Mouse (Mus musculus) embryonic facial prominence, embryonic 15.5 days (tissue): ENCODE results near the gene Morf4l1. TPM values are rescaled to one million over a fixed set of nuclear protein-coding genes. Genes with fewer than 3 reads are reported as not detected.
"Not testable (repeated sequence)": the region's sequence is repeated elsewhere in the genome, so short reads cannot be mapped to it uniquely, and the experiment has no call there.

ENCODE experiments used
- ATAC-seq: fragments of 200-750 bp; cut with Nextera tagmentation; 2 replicates; pipeline ENCODE4 v1.8.0; 2017; ENCODE audit warnings: low read depth, moderate TSS enrichment; ENCODE audit not compliant: insufficient number of reproducible peaks, low FRiP score, low TSS enrichment
- H3K27ac ChIP-seq: fragments of 300-500 bp; sonication (generic); replicated peaks from 2 replicates; pipeline ENCODE4 v1.5.1; 2015; ENCODE audit warnings: mild to moderate bottlenecking, inconsistent platforms
- H3K27me3 ChIP-seq: fragments of 300-500 bp; sonication (generic); 2 replicates; pipeline ENCODE4 v1.6.1; 2015; ENCODE audit warnings: inconsistent platforms
- H3K36me3 ChIP-seq: fragments of 300-500 bp; sonication (generic); 2 replicates; pipeline ENCODE4 v1.6.1; 2015; ENCODE audit warnings: mild to moderate bottlenecking, inconsistent platforms
- H3K4me1 ChIP-seq: fragments of 300-500 bp; sonication (generic); 2 replicates; pipeline ENCODE4 v1.6.1; 2015; ENCODE audit warnings: inconsistent platforms
- H3K4me2 ChIP-seq: fragments of 300-500 bp; sonication (generic); replicated peaks from 2 replicates; pipeline ENCODE4 v1.6.1; 2015; ENCODE audit warnings: mild to moderate bottlenecking, inconsistent platforms
- H3K4me3 ChIP-seq: fragments of 300-500 bp; sonication (generic); replicated peaks from 2 replicates; pipeline ENCODE4 v1.5.1; 2015; ENCODE audit warnings: mild to moderate bottlenecking, inconsistent platforms
- H3K9ac ChIP-seq: fragments of 300-500 bp; sonication (generic); 2 replicates; pipeline ENCODE4 v1.6.1; 2015; ENCODE audit warnings: inconsistent platforms
- H3K9me3 ChIP-seq: fragments of 300-500 bp; sonication (generic); replicated peaks from 2 replicates; pipeline ENCODE4 v1.6.1; 2016; ENCODE audit warnings: inconsistent platforms
- WGBS: fragments of 180-500 bp; shearing (Covaris S2); methylation state at CpG from one replicate; pipeline ENCODE4 v1.1.7; 2015; 5-methylcytosine and 5-hydroxymethylcytosine counted together
- polyA plus RNA-seq: library from polyadenylated mRNA; unstranded; fragments of >200 nt; fragmentation: Nextera tagmentation; extraction: Ambion mirVana; gene quantifications from 2 replicates; pipeline ENCODE4 v1.2.1, GENCODE M21; 2015

The Morf4l1 gene
- polyA plus RNA-seq, 1 experiment from 2014 or later, result 455 TPM

GRCm38 (mm10) chr9:90056716-90057115 lies 57.9 kb downstream of the Morf4l1 start:
- no peak for ATAC-seq
- H3K27ac ChIP-seq, result no peak overlapping the region
- no peak overlapping the region for H3K4me3 ChIP-seq
- no peak overlapping the region for H3K9ac ChIP-seq
- H3K9me3 ChIP-seq, result no peaks in the 10 kb centered on the region
- H3K36me3 ChIP-seq, result no peaks in the 10 kb centered on the region
- 0 out of 2 replicates have a peak, but pooled peaks cover 6% of the 10 kb centered on the region for H3K4me1 ChIP-seq
- H3K4me2 ChIP-seq, result no peak overlapping the region
- WGBS, result 87% methylated on average over 2 of the region's 2 CpGs
- H3K27me3 ChIP-seq, result no peaks in the 10 kb centered on the region

GRCm38 (mm10) chr9:90055911-90056310 lies 58.7 kb downstream of the Morf4l1 start:
- Histone ChIP-seq H3K36me3 (no peaks in the 10 kb centered on the region), H3K4me2 (no peak overlapping the region), H3K9ac (no peak overlapping the region), H3K27ac (no peak overlapping the region), H3K4me3 (no peak overlapping the region), H3K4me1 (0 out of 2 replicates have a peak, but pooled peaks cover 6% of the 10 kb centered on the region), H3K9me3 (no peaks in the 10 kb centered on the region), H3K27me3 (no peaks in the 10 kb centered on the region)
- no peak for ATAC-seq
- 70% methylated on average over 3 of the region's 3 CpGs for WGBS

- Histone ChIP-seq H3K36me3 (no peaks in the 10 kb centered on the region), H3K4me3 (peak overlapping the region; percentile 51), H3K27ac (no peak overlapping the region), H3K27me3 (no peaks in the 10 kb centered on the region), H3K9me3 (no peaks in the 10 kb centered on the region), H3K4me2 (peak overlapping the region; percentile 80), H3K9ac (no peak overlapping the region), H3K4me1 (0 out of 2 replicates have a peak, but pooled peaks cover 6% of the 10 kb centered on the region)
- WGBS, result 39% methylated on average over 5 of the region's 5 CpGs
- no peak for ATAC-seq
Observed at GRCm38 (mm10) chr9:90055409-90055808, 59.2 kb downstream of the Morf4l1 start.

- WGBS, result under 1% methylated on average over 37 of the region's 37 CpGs
- Histone ChIP-seq H3K9me3 (no peaks in the 10 kb centered on the region), H3K36me3 (no peaks in the 10 kb centered on the region), H3K4me2 (peak overlapping the region; percentile 80), H3K4me1 (0 out of 2 replicates have a peak, but pooled peaks cover 6% of the 10 kb centered on the region), H3K27me3 (no peaks in the 10 kb centered on the region), H3K27ac (no peak overlapping the region), H3K9ac (peak overlapping the region; percentile 48; the same call in 1 of the 2 replicates), H3K4me3 (peak overlapping the region; percentile 51)
- peak; percentile 79 for ATAC-seq
Observed at GRCm38 (mm10) chr9:90054371-90055145, 60.0 kb downstream of the Morf4l1 start.

- H3K4me1 ChIP-seq, result 0 out of 2 replicates have a peak, but pooled peaks cover 6% of the 10 kb centered on the region
- H3K9me3 ChIP-seq, result no peaks in the 10 kb centered on the region
- no peaks in the 10 kb centered on the region for H3K27me3 ChIP-seq
- no peak for ATAC-seq
- H3K4me2 ChIP-seq, result peak within 1 kb of the TSS; percentile 80
- H3K9ac ChIP-seq, result peak within 1 kb of the TSS; percentile 48; the same call in 1 of the 2 replicates
- no peak within 1 kb of the TSS for H3K27ac ChIP-seq
- WGBS, result 70% methylated on average over 2 of the region's 2 CpGs
- peak within 1 kb of the TSS; percentile 51 for H3K4me3 ChIP-seq
- H3K36me3 ChIP-seq, result no peaks in the 10 kb centered on the region
Observed at GRCm38 (mm10) chr9:90053852-90054251, 60.7 kb downstream of the Morf4l1 start, which contains the start of gene Ctsh. Ctsh (plus strand) TSS chr9:90054152.

- Histone ChIP-seq H3K27me3 (no peaks in the 10 kb centered on the region), H3K27ac (no peak overlapping the region), H3K9me3 (no peaks in the 10 kb centered on the region), H3K36me3 (no peaks in the 10 kb centered on the region), H3K4me3 (no peak overlapping the region), H3K9ac (no peak overlapping the region), H3K4me1 (no peaks in the 10 kb centered on the region), H3K4me2 (no peak overlapping the region)
- WGBS, result 65% methylated on average over 5 of the region's 5 CpGs
- no peak for ATAC-seq
Observed at GRCm38 (mm10) chr9:90047937-90048627, 66.5 kb downstream of the Morf4l1 start.

GRCm38 (mm10) chr9:90045191-90045590 lies 69.4 kb downstream of the Morf4l1 start:
- Histone ChIP-seq H3K9ac (no peak overlapping the region), H3K4me2 (no peak overlapping the region), H3K9me3 (no peaks in the 10 kb centered on the region), H3K36me3 (no peaks in the 10 kb centered on the region), H3K27ac (no peak overlapping the region), H3K27me3 (no peaks in the 10 kb centered on the region), H3K4me1 (no peaks in the 10 kb centered on the region), H3K4me3 (no peak overlapping the region)
- no peak for ATAC-seq
- WGBS, result 89% methylated on average over 7 of the region's 7 CpGs

- not testable (repeated sequence) for ATAC-seq, H3K9ac ChIP-seq, H3K4me1 ChIP-seq, H3K27me3 ChIP-seq, H3K27ac ChIP-seq, H3K9me3 ChIP-seq, H3K4me3 ChIP-seq, H3K36me3 ChIP-seq, H3K4me2 ChIP-seq
- WGBS, result 90% methylated on average over 8 of the region's 8 CpGs
Observed at GRCm38 (mm10) chr9:90042906-90043305, 71.7 kb downstream of the Morf4l1 start.

Other genes with a start within 250 kb of the Morf4l1 start
- 0.96 and 1.1 TPM in 2 replicates for gene Rasgrf1, start 204.9 kb downstream of the Morf4l1 start, polyA plus RNA-seq
- 58.9 and 67.1 TPM in 2 replicates for gene Ctsh, start 60.6 kb downstream of the Morf4l1 start, polyA plus RNA-seq
- 14.7 and 15.6 TPM in 2 replicates for gene Adamts7, start 48.3 kb upstream of the Morf4l1 start, polyA plus RNA-seq
- 20.1 and 21.0 TPM in 2 replicates for gene Tbc1d2b, start 156.0 kb upstream of the Morf4l1 start, polyA plus RNA-seq